ENCODE assay signal across 18 mouse cellular contexts in genomic region chr11:79731476-79731875, GRCm38 (mm10).
"Had no signal": no experiment of that assay in that cellular context is flagged by ENCODE, and none has a peak within 500 bp of the region (broad histone marks: within the 10 kb centered on the region; RNA-seq: fewer than 3 reads in every experiment).

No protein-coding gene starts in this region.

- H3K9me3 ChIP-seq: midbrain, embryonic 10.5 days; midbrain, embryonic 12.5 days; neural tube, embryonic 13.5 days; neural tube, embryonic 15.5 days had no signal

- H3K27me3 ChIP-seq: midbrain, embryonic 12.5 days; neural tube, embryonic 13.5 days; neural tube, embryonic 15.5 days had no signal

- H3K36me3 ChIP-seq: midbrain, embryonic 12.5 days; neural tube, embryonic 13.5 days; neural tube, embryonic 15.5 days had no signal

- ATAC-seq: midbrain, embryonic 16.5 days had no signal

- H3K4me2 ChIP-seq: lung, embryonic 14.5 days; midbrain, embryonic 12.5 days; neural tube, embryonic 13.5 days; neural tube, embryonic 15.5 days had no signal

- H3K4me3 ChIP-seq: midbrain, embryonic 10.5 days; midbrain, embryonic 12.5 days; myocyte; neural tube, embryonic 13.5 days; neural tube, embryonic 15.5 days had no signal

- H3K27ac ChIP-seq: midbrain, embryonic 10.5 days; midbrain, embryonic 12.5 days; neural tube, embryonic 13.5 days; neural tube, embryonic 15.5 days had no signal

- DNase-seq: lung, embryonic 14.5 days; lung, postnatal 10 days; lung, postnatal 4 days; midbrain, embryonic 14.5 days; retina, postnatal 1 day; right cerebral cortex, adult 18-20 months; right cerebral cortex, postnatal 25 days; right cerebral cortex, postnatal 4 days; spleen, adult 18-20 months; thymus, adult 18-20 months; thymus, postnatal 14 days; thymus, postnatal 36 days had no signal

- H3K9ac ChIP-seq: lung, embryonic 14.5 days; midbrain, embryonic 12.5 days; neural tube, embryonic 13.5 days; neural tube, embryonic 15.5 days had no signal
